Mouse (Mus musculus): Measurements from ENCODE around the gene Zdhhc5.
"Not testable (repeated sequence)": the region's sequence is repeated elsewhere in the genome, so short reads cannot be mapped to it uniquely, and the experiment has no call there.

Gene Zdhhc5

GRCm38 (mm10) chr2:84695007-84695695 lies 19.8 kb downstream of the Zdhhc5 start:
- DNase-seq (ENCODE audit: low read depth), result no peak

GRCm38 (mm10) chr2:84690050-84690449 lies 24.9 kb downstream of the Zdhhc5 start:
- no peak for DNase-seq (ENCODE audit: low read depth)

GRCm38 (mm10) chr2:84688080-84688844 lies 26.7 kb downstream of the Zdhhc5 start:
- DNase-seq (ENCODE audit: low read depth), result no peak

- DNase-seq (ENCODE audit: low read depth), result no peak
Measured at GRCm38 (mm10) chr2:84682605-84683183, 32.3 kb downstream of the Zdhhc5 start.

GRCm38 (mm10) chr2:84679016-84679415 lies 36.0 kb downstream of the Zdhhc5 start, which contains the start of gene Tmx2:
TSS of gene Tmx2 (minus strand) at chr2:84679140.
- DNase-seq (ENCODE audit: low read depth), result no peak

GRCm38 (mm10) chr2:84677968-84678880 lies 36.8 kb downstream of the Zdhhc5 start, which contains the start of the genes Gm28635 and Med19:
TSS of gene Gm28635 (minus strand) at chr2:84678041.
TSS of gene Med19 (plus strand) at chr2:84678402.
- DNase-seq (ENCODE audit: low read depth), result peak; percentile 100

- no peak for DNase-seq (ENCODE audit: low read depth)
Measured at GRCm38 (mm10) chr2:84677270-84677967, 37.6 kb downstream of the Zdhhc5 start.

- DNase-seq (ENCODE audit: low read depth), result not testable (repeated sequence)
Measured at GRCm38 (mm10) chr2:84671535-84671934, 43.4 kb downstream of the Zdhhc5 start.

- peak; percentile 89 for DNase-seq (ENCODE audit: low read depth)
Measured at GRCm38 (mm10) chr2:84670569-84670933, 44.4 kb downstream of the Zdhhc5 start, which contains the start of gene Selenoh. TSS of gene Selenoh (minus strand) at chr2:84670770.

- DNase-seq (ENCODE audit: low read depth), result no peak
Measured at GRCm38 (mm10) chr2:84669828-84670568, 45.0 kb downstream of the Zdhhc5 start.

- no peak for DNase-seq (ENCODE audit: low read depth)
Measured at GRCm38 (mm10) chr2:84666081-84666480, 48.9 kb downstream of the Zdhhc5 start.

- no peak for DNase-seq (ENCODE audit: low read depth)
Measured at GRCm38 (mm10) chr2:84662866-84663265, 52.1 kb downstream of the Zdhhc5 start.

- DNase-seq (ENCODE audit: low read depth), result no peak
Measured at GRCm38 (mm10) chr2:84660253-84660652, 54.7 kb downstream of the Zdhhc5 start.

- DNase-seq (ENCODE audit: low read depth), result no peak
Measured at GRCm38 (mm10) chr2:84658806-84659205, 56.2 kb downstream of the Zdhhc5 start, which contains the start of gene Btbd18. TSS of gene Btbd18 (plus strand) at chr2:84659079.

GRCm38 (mm10) chr2:84655864-84656263 lies 59.1 kb downstream of the Zdhhc5 start:
- DNase-seq (ENCODE audit: low read depth), result no peak

GRCm38 (mm10) chr2:84653354-84653753 lies 61.6 kb downstream of the Zdhhc5 start:
- DNase-seq (ENCODE audit: low read depth), result no peak

- peak; percentile 74 for DNase-seq (ENCODE audit: low read depth)
Measured at GRCm38 (mm10) chr2:84650464-84651195, 64.3 kb downstream of the Zdhhc5 start, which contains the start of gene Ctnnd1. TSS of gene Ctnnd1 (minus strand) at chr2:84650765.

GRCm38 (mm10) chr2:84649674-84650073 lies 65.3 kb downstream of the Zdhhc5 start:
- DNase-seq (ENCODE audit: low read depth), result no peak

GRCm38 (mm10) chr2:84648369-84648768 lies 66.6 kb downstream of the Zdhhc5 start:
- no peak for DNase-seq (ENCODE audit: low read depth)
